Mouse (Mus musculus): ENCODE data around the gene Actr5. TPM values are rescaled to one million over a fixed set of nuclear protein-coding genes. Genes with fewer than 3 reads are reported as not detected.

Gene Actr5
- polyA plus RNA-seq, 1 experiment from 2014 or later, result 8.7 TPM

DNA sequence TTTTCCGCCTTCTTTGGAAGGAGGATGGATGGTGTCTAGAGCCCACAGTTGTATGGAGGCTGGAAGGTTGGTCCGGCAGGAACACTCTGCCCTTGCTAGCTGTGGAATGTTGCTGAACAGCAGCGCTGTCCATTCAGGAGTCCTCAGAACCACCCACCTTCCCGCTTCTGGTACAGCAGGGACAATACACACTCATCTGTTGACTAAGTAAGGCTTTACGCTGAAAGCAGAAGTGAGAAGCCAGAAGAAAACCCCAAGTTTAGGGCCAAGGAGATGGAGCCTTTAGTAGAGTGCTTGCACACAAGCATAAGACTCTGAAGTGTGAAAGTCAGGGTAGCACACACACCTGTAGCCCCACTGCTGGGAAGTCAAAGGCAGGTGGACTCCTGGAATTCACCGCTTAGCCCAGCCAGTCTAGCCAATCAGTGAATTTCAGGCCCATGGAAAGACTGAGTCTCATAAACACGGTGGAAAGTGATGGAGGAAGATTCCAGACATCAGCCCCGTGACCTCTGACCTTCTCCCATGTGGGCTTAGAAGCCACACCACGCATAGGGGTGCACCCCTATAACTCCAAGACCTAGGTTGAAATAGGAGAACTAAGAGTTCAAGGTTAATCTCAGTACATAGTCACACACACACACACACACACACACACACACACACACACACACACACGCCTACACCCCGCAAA is 57.8 kb downstream of the Actr5 start:
- H3K4me3 ChIP-seq (replicated peaks), result no peak overlapping the region
- WGBS, result 44% methylated on average over 11 of the region's 11 CpGs
- no peaks in the 10 kb centered on the region for H3K27me3 ChIP-seq (replicated peaks)
- H3K9me3 ChIP-seq, result no peaks in the 10 kb centered on the region
- H3K4me2 ChIP-seq, result no peak overlapping the region
- no peaks in the 10 kb centered on the region for H3K4me1 ChIP-seq
- ATAC-seq (ENCODE audit: insufficient read depth, low FRiP score, low read depth), result no peak
- no peaks in the 10 kb centered on the region for H3K36me3 ChIP-seq
- no peak overlapping the region for H3K9ac ChIP-seq
- no peak overlapping the region for H3K27ac ChIP-seq

DNA sequence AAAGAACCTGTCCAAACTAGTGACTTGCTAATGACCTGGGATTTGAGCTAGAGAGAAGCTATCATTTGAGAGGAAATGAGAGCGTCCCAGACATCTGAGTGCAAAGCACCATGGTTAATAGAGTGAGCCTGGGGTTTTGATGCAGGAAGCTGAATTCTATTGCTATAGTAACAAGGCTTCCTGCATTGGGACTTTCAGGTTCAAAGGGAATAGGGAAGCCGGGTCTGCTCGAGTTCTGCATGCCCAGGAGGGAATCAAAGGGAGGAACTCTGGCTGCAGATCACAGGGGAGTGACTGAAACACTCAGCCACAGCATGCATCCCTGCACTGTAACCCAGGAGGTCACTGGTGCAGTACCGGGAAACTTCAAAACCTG is 58.3 kb downstream of the Actr5 start:
- Histone ChIP-seq H3K9me3 (no peaks in the 10 kb centered on the region), H3K4me3 (replicated peaks) (no peak overlapping the region), H3K4me1 (peaks cover 5% of the 10 kb centered on the region; the same call in 1 of the 2 replicates), H3K9ac (no peak overlapping the region), H3K27ac (no peak overlapping the region), H3K4me2 (no peak overlapping the region), H3K27me3 (replicated peaks) (no peaks in the 10 kb centered on the region), H3K36me3 (no peaks in the 10 kb centered on the region)
- 23% methylated on average over 4 of the region's 4 CpGs for WGBS
- ATAC-seq (ENCODE audit: insufficient read depth, low FRiP score, low read depth), result no peak

DNA sequence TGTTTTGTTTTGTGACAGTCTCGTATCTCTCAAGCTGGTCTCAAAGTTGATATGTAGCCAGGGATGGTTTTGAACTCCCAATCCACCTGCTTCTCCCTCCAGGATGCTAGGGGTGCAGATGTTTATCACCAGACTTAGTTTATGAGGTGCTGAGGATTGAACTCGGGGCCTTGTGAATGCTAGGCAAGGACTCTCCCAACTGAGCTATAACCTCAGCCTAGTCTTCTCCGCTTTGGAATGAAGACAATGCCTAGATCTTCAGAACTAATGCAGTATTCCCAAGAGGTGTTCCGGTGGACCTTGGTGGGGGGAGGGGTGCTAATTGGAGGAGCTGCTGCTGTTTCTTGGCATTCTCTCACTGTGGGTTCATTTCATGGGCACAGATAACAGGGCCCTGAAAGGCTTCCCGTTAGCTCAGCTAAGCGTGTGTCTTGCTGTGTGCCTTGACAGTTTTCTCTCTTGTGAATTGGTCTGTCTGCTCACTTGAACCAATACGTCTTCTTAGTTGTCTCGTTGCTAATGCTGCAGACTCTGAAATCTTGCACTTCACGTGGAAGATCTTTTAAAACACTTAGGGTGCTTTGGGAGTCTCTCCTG is 59.7 kb downstream of the Actr5 start:
- H3K36me3 ChIP-seq, result no peaks in the 10 kb centered on the region
- H3K9me3 ChIP-seq, result no peaks in the 10 kb centered on the region
- peaks cover 6% of the 10 kb centered on the region; the same call in 1 of the 2 replicates for H3K4me1 ChIP-seq
- WGBS, result 60% methylated on average over 9 of the region's 9 CpGs
- no peak for ATAC-seq (ENCODE audit: insufficient read depth, low FRiP score, low read depth)
- no peaks in the 10 kb centered on the region for H3K27me3 ChIP-seq (replicated peaks)
- H3K9ac ChIP-seq, result no peak overlapping the region
- no peak overlapping the region for H3K27ac ChIP-seq
- no peak overlapping the region for H3K4me2 ChIP-seq
- no peak overlapping the region for H3K4me3 ChIP-seq (replicated peaks)

DNA sequence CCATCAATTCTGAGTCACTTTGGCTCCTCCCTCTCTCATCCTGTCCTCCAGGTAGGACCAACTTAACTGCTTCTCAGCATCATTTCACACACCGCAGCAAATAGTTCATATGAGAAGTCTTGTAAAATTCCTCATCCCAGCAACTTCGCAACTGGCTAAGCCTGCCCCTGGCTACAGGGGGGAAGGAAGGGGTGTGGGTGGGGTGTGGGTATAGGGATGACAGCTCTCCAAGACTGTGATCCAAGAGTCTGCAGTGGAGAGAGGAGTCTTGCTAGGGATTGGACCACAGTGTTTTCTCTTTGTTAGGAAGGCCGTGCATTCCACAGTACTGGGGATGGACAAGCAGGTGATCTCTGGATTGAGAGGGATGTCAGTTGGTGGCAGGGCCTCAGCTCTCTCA is 60.2 kb downstream of the Actr5 start:
- WGBS, result 84% methylated on average over 3 of the region's 3 CpGs
- no peak overlapping the region for H3K4me2 ChIP-seq
- no peaks in the 10 kb centered on the region for H3K27me3 ChIP-seq (replicated peaks)
- no peak overlapping the region for H3K4me3 ChIP-seq (replicated peaks)
- no peak for ATAC-seq (ENCODE audit: insufficient read depth, low FRiP score, low read depth)
- H3K36me3 ChIP-seq, result no peaks in the 10 kb centered on the region
- peaks cover 6% of the 10 kb centered on the region; the same call in 1 of the 2 replicates for H3K4me1 ChIP-seq
- H3K9me3 ChIP-seq, result no peaks in the 10 kb centered on the region
- no peak overlapping the region for H3K27ac ChIP-seq
- no peak overlapping the region for H3K9ac ChIP-seq

DNA sequence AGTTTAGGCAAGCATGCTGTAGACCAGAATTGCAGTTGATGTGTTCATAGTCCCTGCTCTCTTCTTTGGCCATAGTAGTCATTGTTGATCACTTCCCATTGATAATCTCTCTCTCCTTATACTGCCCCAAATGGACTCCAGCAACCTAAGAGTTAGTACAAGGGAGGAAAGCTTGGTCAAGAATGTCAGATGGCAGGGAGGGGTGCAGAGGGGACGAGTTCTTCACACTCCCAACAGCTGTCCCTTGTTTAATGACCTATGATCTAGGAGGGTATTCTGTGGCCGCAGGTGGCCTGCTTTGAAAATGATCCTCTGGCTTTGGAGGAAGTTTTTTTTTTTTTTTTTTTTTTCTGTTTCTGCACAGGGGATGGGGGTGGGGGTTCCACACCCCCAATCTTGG is 61.7 kb downstream of the Actr5 start:
- no peaks in the 10 kb centered on the region for H3K36me3 ChIP-seq
- no peak overlapping the region for H3K4me3 ChIP-seq (replicated peaks)
- no peak overlapping the region for H3K27ac ChIP-seq
- no peak overlapping the region for H3K9ac ChIP-seq
- peaks cover 6% of the 10 kb centered on the region; the same call in 1 of the 2 replicates for H3K4me1 ChIP-seq
- ATAC-seq (ENCODE audit: insufficient read depth, low FRiP score, low read depth), result no peak
- 34% methylated on average over 2 of the region's 2 CpGs for WGBS
- H3K4me2 ChIP-seq, result no peak overlapping the region
- H3K27me3 ChIP-seq (replicated peaks), result no peaks in the 10 kb centered on the region
- no peaks in the 10 kb centered on the region for H3K9me3 ChIP-seq

DNA sequence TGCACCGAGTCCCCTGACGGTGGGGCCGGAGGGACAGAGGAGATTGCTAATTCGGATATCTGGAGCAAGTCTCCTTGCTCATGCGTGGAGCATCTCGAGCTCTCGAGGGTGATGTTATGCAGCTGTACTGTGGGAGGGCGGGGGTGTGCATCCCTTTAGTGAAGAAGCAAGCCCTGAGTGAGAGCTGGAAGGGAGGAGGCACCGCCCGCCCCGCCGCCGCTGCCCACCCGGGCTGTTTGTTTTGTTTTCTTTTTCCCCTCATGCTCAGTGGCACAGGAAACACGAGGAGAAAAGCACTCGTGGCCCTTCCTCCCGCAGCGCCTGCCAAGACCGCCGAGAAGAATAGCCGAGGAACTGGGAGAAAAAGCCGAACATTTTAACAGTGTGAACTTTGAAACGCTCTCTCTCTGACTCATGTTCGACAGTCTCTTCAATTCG is 63.1 kb downstream of the Actr5 start:
- no peak overlapping the region; the same call in 1 of the 2 replicates for H3K4me3 ChIP-seq (replicated peaks)
- H3K9ac ChIP-seq, result no peak overlapping the region

More for the DNA sequence above, 63.1 kb downstream of the Actr5 start:
- no peak for ATAC-seq (ENCODE audit: insufficient read depth, low FRiP score, low read depth)
- peaks cover 6% of the 10 kb centered on the region; the same call in 1 of the 2 replicates for H3K4me1 ChIP-seq
- H3K36me3 ChIP-seq, result no peaks in the 10 kb centered on the region
- H3K27ac ChIP-seq, result no peak overlapping the region
- H3K4me2 ChIP-seq, result 0 out of 2 replicates have a peak overlapping the region, but pooled peaks have one; percentile 21
- WGBS, result 40% methylated on average over 25 of the region's 25 CpGs
- no peaks in the 10 kb centered on the region for H3K9me3 ChIP-seq
- no peaks in the 10 kb centered on the region for H3K27me3 ChIP-seq (replicated peaks)

MicroRNA genes within 50 kb of the gene (microRNA counts, 519-probe panel; counts per million panel counts)
- 1,713 counts per million, percentile 12 among the panel's probes with 10 or more counts for microRNA mmu-miR-3474

Small RNA genes lying within 50 kb of the gene (microRNA-seq; reads per million reads assigned to microRNA genes)
- gene Mir3474, result 2.7 reads per million, percentile 9 among the genes with 10 or more reads in this experiment

Other genes starting within 250 kb of the Actr5 start
- 5.9 and 6.9 TPM in 2 replicates for gene Snhg11, start 249.2 kb upstream of the Actr5 start, polyA plus RNA-seq (2015; fragmentation: Nextera tagmentation; extraction: Ambion mirVana)
- 14.8 and 17.9 TPM in 2 replicates for gene Ralgapb, start 215.0 kb upstream of the Actr5 start, polyA plus RNA-seq (2015; fragmentation: Nextera tagmentation; extraction: Ambion mirVana)
- gene Adig, start 122.3 kb upstream of the Actr5 start, polyA plus RNA-seq (2015; fragmentation: Nextera tagmentation; extraction: Ambion mirVana), result 0.77 and 1.1 TPM in 2 replicates
- gene Arhgap40, start 112.1 kb upstream of the Actr5 start, polyA plus RNA-seq (2015; fragmentation: Nextera tagmentation; extraction: Ambion mirVana), result 1.9 and 2.9 TPM in 2 replicates
- not detected in 2 replicates for gene Slc32a1, start 14.1 kb upstream of the Actr5 start, polyA plus RNA-seq (2015; fragmentation: Nextera tagmentation; extraction: Ambion mirVana)
- gene Ppp1r16b, start 40.5 kb downstream of the Actr5 start, polyA plus RNA-seq (2015; fragmentation: Nextera tagmentation; extraction: Ambion mirVana), result 3.8 and 4.2 TPM in 2 replicates
- 45.2 and 47.0 TPM in 2 replicates for gene Fam83d, start 143.2 kb downstream of the Actr5 start, polyA plus RNA-seq (2015; fragmentation: Nextera tagmentation; extraction: Ambion mirVana)
- gene Dhx35, start 169.9 kb downstream of the Actr5 start, polyA plus RNA-seq (2015; fragmentation: Nextera tagmentation; extraction: Ambion mirVana), result 11.7 and 12.0 TPM in 2 replicates